Mouse (Mus musculus): ENCODE data around the gene Hnrnpc. TPM values are rescaled to one million over a fixed set of nuclear protein-coding genes. Genes with fewer than 3 reads are reported as not detected.

Gene Hnrnpc
- 684 and 690 TPM in 2 replicates for polyA plus RNA-seq (2014; fragmentation: Nextera tagmentation; extraction: Ambion mirVana)

DNA sequence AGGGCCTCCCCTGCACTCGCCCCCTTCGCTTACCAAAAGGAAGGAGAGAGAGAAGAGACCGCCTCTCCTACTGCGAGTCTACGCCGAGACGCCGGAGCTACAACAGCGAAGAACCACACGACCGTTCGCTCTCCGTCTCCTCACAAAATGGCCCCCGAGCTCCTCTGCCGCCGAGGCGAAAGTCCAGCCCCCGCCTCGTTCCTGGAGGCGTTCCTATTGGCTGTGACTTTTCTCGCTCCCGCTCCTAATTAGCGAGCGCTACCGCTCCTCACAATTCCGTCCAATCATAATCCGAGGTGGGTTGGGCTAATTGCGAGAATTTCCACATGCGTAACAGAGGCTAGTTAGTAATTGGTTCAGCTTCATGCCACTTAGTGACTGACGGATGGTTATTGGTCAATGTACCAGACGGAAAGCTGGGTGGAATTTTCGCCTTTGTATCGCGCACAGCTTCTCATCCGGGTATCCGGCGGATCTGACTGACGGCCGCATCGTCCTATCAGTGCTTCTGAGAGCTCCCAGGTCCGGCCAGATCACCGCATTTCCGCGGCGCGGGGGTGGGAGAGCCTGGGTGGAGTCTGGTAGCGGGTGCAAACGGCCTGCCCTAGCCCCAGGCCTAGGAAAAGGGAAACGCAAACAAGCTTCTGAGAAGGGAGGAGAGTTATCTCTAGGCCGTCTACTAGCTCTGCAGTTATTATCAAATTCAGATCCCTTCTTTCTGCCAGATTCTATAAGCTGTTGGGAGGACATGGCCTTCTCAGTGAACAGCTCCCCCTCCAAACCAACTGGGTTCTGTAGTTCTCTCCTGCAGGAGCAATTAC, at the start of gene Hnrnpc:
Hnrnpc (minus strand) TSS at position 173 of the 821 bp plus-strand sequence.
- peak within 1 kb of the TSS; percentile 98 for H3K9ac ChIP-seq (ENCODE audit: low read length)
- ATAC-seq (peak; percentile 99), DNase-seq (ENCODE audit: low spot score) (peak; percentile 100)
- peak within 1 kb of the TSS; percentile 52 for H3K4me2 ChIP-seq (ENCODE audit: low read length)
- H3K27ac ChIP-seq (ENCODE audit: low read depth, low read length), result peak within 1 kb of the TSS; percentile 96
- peaks cover 20% of the 10 kb centered on the region for H3K4me1 ChIP-seq (ENCODE audit: control insufficient read depth, insufficient read depth, low read length)
- no peaks in the 10 kb centered on the region for H3K27me3 ChIP-seq (replicated peaks; ENCODE audit: control insufficient read depth, insufficient read depth, low read length)
- H3K36me3 ChIP-seq (ENCODE audit: control insufficient read depth, insufficient read depth, low read length), result peaks cover 15% of the 10 kb centered on the region; the same call in 1 of the 2 replicates
- no peaks in the 10 kb centered on the region for H3K9me3 ChIP-seq (replicated peaks; ENCODE audit: control insufficient read depth, low read length)
- WGBS, result under 1% methylated on average over 49 of the region's 50 CpGs
- H3K4me3 ChIP-seq (ENCODE audit: low read depth, low read length), result peak within 1 kb of the TSS; percentile 99

DNA sequence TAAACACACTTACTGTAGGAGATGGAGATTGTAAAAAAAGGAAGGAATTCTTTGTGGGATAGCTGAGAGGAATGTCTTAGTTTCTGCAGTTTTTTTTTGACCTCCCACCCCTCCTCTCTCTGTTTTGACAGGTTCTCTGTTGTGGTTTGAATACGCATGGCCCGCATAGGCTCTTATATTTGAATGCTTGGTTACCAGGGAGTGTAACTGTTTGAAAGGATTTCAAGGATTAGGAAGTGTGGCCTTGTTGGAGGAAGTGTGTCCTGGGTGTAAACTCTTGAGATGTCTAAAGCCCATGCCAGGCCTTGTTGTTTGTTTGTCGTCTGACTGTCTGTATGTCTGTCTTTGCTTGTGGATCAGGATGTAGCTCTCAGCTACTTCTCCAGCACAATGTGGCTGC, 48.8 kb upstream of the Hnrnpc start:
- WGBS, result 11% methylated on average over 3 of the region's 3 CpGs
- Histone ChIP-seq H3K27me3 (replicated peaks; ENCODE audit: control insufficient read depth, insufficient read depth, low read length) (no peaks in the 10 kb centered on the region), H3K4me2 (ENCODE audit: low read length) (peak overlapping the region; percentile 29; the same call in 1 of the 2 replicates), H3K36me3 (ENCODE audit: control insufficient read depth, insufficient read depth, low read length) (no peaks in the 10 kb centered on the region), H3K9ac (ENCODE audit: low read length) (no peak overlapping the region), H3K9me3 (replicated peaks; ENCODE audit: control insufficient read depth, low read length) (no peaks in the 10 kb centered on the region), H3K27ac (ENCODE audit: low read depth, low read length) (peak overlapping the region; percentile 14; the same call in 1 of the 2 replicates), H3K4me1 (ENCODE audit: control insufficient read depth, insufficient read depth, low read length) (peaks cover 9% of the 10 kb centered on the region; the same call in 1 of the 2 replicates), H3K4me3 (ENCODE audit: low read depth, low read length) (no peak overlapping the region)
- ATAC-seq (peak; percentile 63), DNase-seq (ENCODE audit: low spot score) (peak; percentile 27)

- ATAC-seq (peak; percentile 79), DNase-seq (ENCODE audit: low spot score) (peak; percentile 78)
- no peak overlapping the region for H3K27ac ChIP-seq (ENCODE audit: low read depth, low read length)
- 11% methylated on average over 7 of the region's 7 CpGs for WGBS
- no peak overlapping the region; the same call in 1 of the 2 replicates for H3K9ac ChIP-seq (ENCODE audit: low read length)
- no peaks in the 10 kb centered on the region for H3K9me3 ChIP-seq (replicated peaks; ENCODE audit: control insufficient read depth, low read length)
- H3K4me1 ChIP-seq (ENCODE audit: control insufficient read depth, insufficient read depth, low read length), result peaks cover 9% of the 10 kb centered on the region; the same call in 1 of the 2 replicates
- H3K27me3 ChIP-seq (replicated peaks; ENCODE audit: control insufficient read depth, insufficient read depth, low read length), result no peaks in the 10 kb centered on the region
- H3K36me3 ChIP-seq (ENCODE audit: control insufficient read depth, insufficient read depth, low read length), result no peaks in the 10 kb centered on the region
- H3K4me2 ChIP-seq (ENCODE audit: low read length), result peak overlapping the region; percentile 29
- H3K4me3 ChIP-seq (ENCODE audit: low read depth, low read length), result no peak overlapping the region
Observed at GRCm38 (mm10) chr14:52152179-52152578, 48.4 kb upstream of the Hnrnpc start.

DNA sequence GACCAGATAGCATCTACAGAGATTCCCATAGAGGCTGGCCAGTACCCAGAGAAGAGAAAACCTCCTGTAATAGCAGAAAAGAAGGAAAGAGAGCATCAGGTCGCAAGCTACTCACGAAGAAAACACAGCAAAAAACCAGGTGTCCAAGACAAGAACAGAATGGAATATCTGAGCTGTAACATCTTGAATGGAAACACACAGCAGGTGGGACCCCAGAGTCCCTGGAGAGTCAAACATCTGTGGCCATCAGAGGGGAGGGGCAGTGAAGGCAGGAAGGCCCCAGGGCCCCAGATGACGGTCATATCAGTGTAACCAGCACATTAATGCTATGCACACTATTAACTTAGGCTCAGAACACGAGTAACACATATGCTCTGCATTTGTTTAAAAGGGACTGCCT, 46.1 kb upstream of the Hnrnpc start:
- no peak overlapping the region for H3K4me3 ChIP-seq (ENCODE audit: low read depth, low read length)
- H3K27ac ChIP-seq (ENCODE audit: low read depth, low read length), result no peak overlapping the region
- DNase-seq (ENCODE audit: low spot score) (no peak), ATAC-seq (no peak)
- H3K36me3 ChIP-seq (ENCODE audit: control insufficient read depth, insufficient read depth, low read length), result no peaks in the 10 kb centered on the region
- no peaks in the 10 kb centered on the region for H3K27me3 ChIP-seq (replicated peaks; ENCODE audit: control insufficient read depth, insufficient read depth, low read length)
- no peak overlapping the region for H3K9ac ChIP-seq (ENCODE audit: low read length)
- peaks cover 9% of the 10 kb centered on the region; the same call in 1 of the 2 replicates for H3K4me1 ChIP-seq (ENCODE audit: control insufficient read depth, insufficient read depth, low read length)
- no peaks in the 10 kb centered on the region for H3K9me3 ChIP-seq (replicated peaks; ENCODE audit: control insufficient read depth, low read length)
- no peak overlapping the region for H3K4me2 ChIP-seq (ENCODE audit: low read length)
- WGBS, result 66% methylated on average over 4 of the region's 4 CpGs

GRCm38 (mm10) chr14:52146540-52146939, 42.7 kb upstream of the Hnrnpc start:
- ATAC-seq (no peak), DNase-seq (ENCODE audit: low spot score) (peak; percentile 42)
- Histone ChIP-seq H3K27ac (ENCODE audit: low read depth, low read length) (no peak overlapping the region), H3K36me3 (ENCODE audit: control insufficient read depth, insufficient read depth, low read length) (no peaks in the 10 kb centered on the region), H3K27me3 (replicated peaks; ENCODE audit: control insufficient read depth, insufficient read depth, low read length) (no peaks in the 10 kb centered on the region), H3K9me3 (replicated peaks; ENCODE audit: control insufficient read depth, low read length) (no peaks in the 10 kb centered on the region), H3K4me1 (ENCODE audit: control insufficient read depth, insufficient read depth, low read length) (no peaks in the 10 kb centered on the region), H3K4me3 (ENCODE audit: low read depth, low read length) (no peak overlapping the region), H3K9ac (ENCODE audit: low read length) (no peak overlapping the region), H3K4me2 (ENCODE audit: low read length) (no peak overlapping the region)
- 57% methylated on average over 4 of the region's 4 CpGs for WGBS

GRCm38 (mm10) chr14:52144165-52144564, 40.3 kb upstream of the Hnrnpc start:
- Histone ChIP-seq H3K36me3 (ENCODE audit: control insufficient read depth, insufficient read depth, low read length) (no peaks in the 10 kb centered on the region), H3K9me3 (replicated peaks; ENCODE audit: control insufficient read depth, low read length) (no peaks in the 10 kb centered on the region), H3K4me3 (ENCODE audit: low read depth, low read length) (no peak overlapping the region), H3K27ac (ENCODE audit: low read depth, low read length) (no peak overlapping the region), H3K9ac (ENCODE audit: low read length) (no peak overlapping the region), H3K4me2 (ENCODE audit: low read length) (no peak overlapping the region), H3K27me3 (replicated peaks; ENCODE audit: control insufficient read depth, insufficient read depth, low read length) (no peaks in the 10 kb centered on the region), H3K4me1 (ENCODE audit: control insufficient read depth, insufficient read depth, low read length) (no peaks in the 10 kb centered on the region)
- DNase-seq (ENCODE audit: low spot score), result no peak
- 89% methylated on average over 4 of the region's 4 CpGs for WGBS
- no peak for ATAC-seq

DNA sequence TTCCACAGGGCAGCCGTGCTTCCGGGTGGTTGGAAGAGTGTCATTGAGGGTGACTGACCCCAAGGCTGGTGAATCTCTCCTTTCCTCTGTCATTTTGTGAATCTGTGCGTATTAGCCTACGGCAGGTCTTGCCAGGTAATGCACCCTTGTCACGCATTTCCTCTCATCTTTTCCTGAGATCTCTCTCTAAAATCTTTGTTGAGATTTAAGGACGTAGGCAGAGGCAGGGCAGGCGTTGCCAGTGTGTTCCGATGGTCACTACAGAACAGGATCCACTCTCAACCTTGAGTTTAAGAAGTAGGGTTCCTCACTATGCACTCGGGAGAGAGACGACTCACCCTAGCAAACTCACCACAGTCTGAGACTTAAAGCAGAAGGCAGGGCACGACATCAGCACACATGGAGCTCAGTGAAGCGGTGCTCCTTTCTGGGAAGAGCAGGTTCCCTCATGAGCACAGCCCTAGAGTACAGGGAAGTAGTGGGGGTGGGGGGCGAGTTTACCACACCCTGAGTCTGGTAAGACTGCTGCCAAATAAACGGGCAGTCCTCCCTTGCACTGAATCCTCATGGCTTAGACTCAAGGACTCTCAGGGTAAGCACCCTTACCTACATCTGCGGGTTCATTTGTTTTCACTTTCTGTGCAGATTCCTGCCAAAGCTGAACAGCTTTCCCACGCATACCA, 37.8 kb upstream of the Hnrnpc start:
- no peak overlapping the region for H3K4me3 ChIP-seq (ENCODE audit: low read depth, low read length)
- 80% methylated on average over 16 of the region's 16 CpGs for WGBS
- H3K9me3 ChIP-seq (replicated peaks; ENCODE audit: control insufficient read depth, low read length), result no peaks in the 10 kb centered on the region
- no peaks in the 10 kb centered on the region for H3K27me3 ChIP-seq (replicated peaks; ENCODE audit: control insufficient read depth, insufficient read depth, low read length)
- H3K4me1 ChIP-seq (ENCODE audit: control insufficient read depth, insufficient read depth, low read length), result no peaks in the 10 kb centered on the region
- H3K4me2 ChIP-seq (ENCODE audit: low read length), result no peak overlapping the region
- ATAC-seq (no peak), DNase-seq (ENCODE audit: low spot score) (no peak)
- H3K36me3 ChIP-seq (ENCODE audit: control insufficient read depth, insufficient read depth, low read length), result no peaks in the 10 kb centered on the region
- no peak overlapping the region for H3K27ac ChIP-seq (ENCODE audit: low read depth, low read length)
- no peak overlapping the region for H3K9ac ChIP-seq (ENCODE audit: low read length)

DNA sequence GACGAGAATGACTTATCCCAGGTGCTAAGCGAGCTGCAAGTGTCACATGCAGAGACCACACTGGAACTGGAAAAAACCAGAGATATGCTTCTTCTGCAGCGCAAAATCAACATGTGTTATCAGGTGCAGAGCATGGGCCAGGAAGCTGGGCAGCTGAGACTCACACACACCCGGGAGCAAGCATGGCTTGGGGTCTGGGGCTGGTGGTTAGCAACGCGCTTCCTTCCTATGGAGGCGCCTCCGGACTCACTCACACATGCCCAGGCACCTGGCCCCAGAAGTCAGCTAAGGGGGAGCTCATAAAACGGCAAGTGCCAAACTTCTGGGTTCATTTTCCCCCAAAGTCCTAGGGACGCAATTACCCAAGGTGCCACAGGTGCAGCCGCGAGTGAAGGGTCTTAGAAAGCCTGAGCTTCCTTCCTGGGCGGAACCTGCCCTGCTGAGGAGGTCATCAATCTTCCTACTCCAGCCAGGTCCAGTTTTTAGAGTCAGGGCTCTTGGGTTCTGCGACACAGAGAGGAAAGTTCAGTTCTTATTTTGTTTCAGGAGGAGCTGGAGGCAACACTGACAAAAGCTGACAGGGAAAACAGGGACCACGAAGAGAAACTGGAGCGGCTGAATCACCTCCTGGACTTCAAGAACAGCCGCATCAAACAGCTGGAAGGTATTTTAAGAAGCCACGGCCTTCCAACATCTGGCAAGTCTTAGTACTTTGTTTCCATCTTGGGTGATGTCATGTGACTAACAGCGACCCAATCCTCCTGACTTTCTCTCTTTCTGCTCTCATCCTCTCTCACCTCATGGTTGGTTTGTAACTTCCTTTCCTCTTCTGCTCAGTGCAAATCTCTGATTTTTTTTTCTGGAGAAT, 37.0 kb upstream of the Hnrnpc start:
- Histone ChIP-seq H3K27ac (ENCODE audit: low read depth, low read length) (no peak overlapping the region), H3K4me3 (ENCODE audit: low read depth, low read length) (no peak overlapping the region), H3K4me1 (ENCODE audit: control insufficient read depth, insufficient read depth, low read length) (no peaks in the 10 kb centered on the region), H3K9ac (ENCODE audit: low read length) (no peak overlapping the region), H3K36me3 (ENCODE audit: control insufficient read depth, insufficient read depth, low read length) (no peaks in the 10 kb centered on the region), H3K4me2 (ENCODE audit: low read length) (no peak overlapping the region), H3K9me3 (replicated peaks; ENCODE audit: control insufficient read depth, low read length) (no peaks in the 10 kb centered on the region), H3K27me3 (replicated peaks; ENCODE audit: control insufficient read depth, insufficient read depth, low read length) (no peaks in the 10 kb centered on the region)
- ATAC-seq (no peak), DNase-seq (ENCODE audit: low spot score) (no peak)
- WGBS, result 75% methylated on average over 19 of the region's 19 CpGs

Data from forebrain, embryonic 14.5 days (tissue).